Mouse (Mus musculus): ENCODE data around the gene Bpifc. TPM values are rescaled to one million over a fixed set of nuclear protein-coding genes. Genes with fewer than 3 reads are reported as not detected.

Bpifc gene
- not detected in 2 replicates for polyA plus RNA-seq (2012)

DNA sequence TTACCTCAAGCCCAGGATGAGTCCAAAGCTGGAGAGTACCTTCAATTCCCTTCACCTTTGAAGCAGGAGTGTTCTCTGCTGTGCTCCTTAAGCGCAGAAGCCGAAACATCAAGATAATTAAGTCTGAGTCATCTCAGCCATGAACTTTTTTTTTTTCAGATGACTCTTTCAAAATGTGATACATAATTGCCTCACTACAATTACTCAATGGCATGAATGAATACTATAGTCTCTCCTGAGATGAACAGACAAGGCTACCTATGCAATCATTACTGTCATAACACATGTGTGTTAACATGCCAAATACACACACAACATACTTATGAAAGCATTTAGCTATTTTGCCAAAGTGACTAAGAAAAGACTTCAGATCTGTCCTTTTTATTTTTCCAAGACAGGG is at the start of gene Bpifc:
Bpifc (minus strand) TSS at position 115 of the 400 bp plus-strand sequence.
- Histone ChIP-seq H3K36me3 (ENCODE audit: control insufficient read depth) (no peaks in the 10 kb centered on the region), H3K9me3 (ENCODE audit: control insufficient read depth, low read length) (no peaks in the 10 kb centered on the region), H3K4me1 (ENCODE audit: control insufficient read depth) (no peaks in the 10 kb centered on the region), H3K27me3 (ENCODE audit: control insufficient read depth) (peaks cover 18% of the 10 kb centered on the region), H3K4me3 (replicated peaks) (no peak within 1 kb of the TSS)
- TF ChIP-seq GATA1 (IDR thresholded peaks at IDR 0.05; ENCODE audit: low read length): no peak
- TF ChIP-seq TAL1 (IDR thresholded peaks at IDR 0.05; ENCODE audit: low read length): no peak

GRCm38 (mm10) chr10:86060267-86060666 is 48.6 kb upstream of the Bpifc start:
- no peak for TF ChIP-seq TAL1 (IDR thresholded peaks at IDR 0.05; ENCODE audit: low read length)
- TF ChIP-seq GATA1 (IDR thresholded peaks at IDR 0.05; ENCODE audit: low read length): no peak
- Histone ChIP-seq H3K9me3 (ENCODE audit: control insufficient read depth, low read length) (peaks cover 5% of the 10 kb centered on the region), H3K4me3 (replicated peaks) (no peak overlapping the region), H3K4me1 (ENCODE audit: control insufficient read depth) (no peaks in the 10 kb centered on the region), H3K36me3 (ENCODE audit: control insufficient read depth) (peaks cover 11% of the 10 kb centered on the region), H3K27me3 (ENCODE audit: control insufficient read depth) (peaks cover 6% of the 10 kb centered on the region)

- peaks cover 5% of the 10 kb centered on the region for H3K9me3 ChIP-seq (ENCODE audit: control insufficient read depth, low read length)
- H3K36me3 ChIP-seq (ENCODE audit: control insufficient read depth): peaks cover 37% of the 10 kb centered on the region
- no peak overlapping the region for H3K4me3 ChIP-seq (replicated peaks)
- peaks cover 3% of the 10 kb centered on the region; the same call in 1 of the 2 replicates for H3K27me3 ChIP-seq (ENCODE audit: control insufficient read depth)
- H3K4me1 ChIP-seq (ENCODE audit: control insufficient read depth): peaks cover 8% of the 10 kb centered on the region
- no peak for TF ChIP-seq TAL1 (IDR thresholded peaks at IDR 0.05; ENCODE audit: low read length)
- TF ChIP-seq GATA1 (IDR thresholded peaks at IDR 0.05; ENCODE audit: low read length): no peak
These were observed 46.0 kb upstream of the Bpifc start for GRCm38 (mm10) chr10:86057712-86058111.

GRCm38 (mm10) chr10:86057286-86057685 is 45.6 kb upstream of the Bpifc start:
- Histone ChIP-seq H3K27me3 (ENCODE audit: control insufficient read depth) (peaks cover 2% of the 10 kb centered on the region; the same call in 1 of the 2 replicates), H3K9me3 (ENCODE audit: control insufficient read depth, low read length) (peaks cover 5% of the 10 kb centered on the region), H3K4me3 (replicated peaks) (no peak overlapping the region), H3K4me1 (ENCODE audit: control insufficient read depth) (peaks cover 12% of the 10 kb centered on the region), H3K36me3 (ENCODE audit: control insufficient read depth) (peaks cover 41% of the 10 kb centered on the region)
- TF ChIP-seq GATA1 (IDR thresholded peaks at IDR 0.05; ENCODE audit: low read length) (no peak), TAL1 (IDR thresholded peaks at IDR 0.05; ENCODE audit: low read length) (no peak)

DNA sequence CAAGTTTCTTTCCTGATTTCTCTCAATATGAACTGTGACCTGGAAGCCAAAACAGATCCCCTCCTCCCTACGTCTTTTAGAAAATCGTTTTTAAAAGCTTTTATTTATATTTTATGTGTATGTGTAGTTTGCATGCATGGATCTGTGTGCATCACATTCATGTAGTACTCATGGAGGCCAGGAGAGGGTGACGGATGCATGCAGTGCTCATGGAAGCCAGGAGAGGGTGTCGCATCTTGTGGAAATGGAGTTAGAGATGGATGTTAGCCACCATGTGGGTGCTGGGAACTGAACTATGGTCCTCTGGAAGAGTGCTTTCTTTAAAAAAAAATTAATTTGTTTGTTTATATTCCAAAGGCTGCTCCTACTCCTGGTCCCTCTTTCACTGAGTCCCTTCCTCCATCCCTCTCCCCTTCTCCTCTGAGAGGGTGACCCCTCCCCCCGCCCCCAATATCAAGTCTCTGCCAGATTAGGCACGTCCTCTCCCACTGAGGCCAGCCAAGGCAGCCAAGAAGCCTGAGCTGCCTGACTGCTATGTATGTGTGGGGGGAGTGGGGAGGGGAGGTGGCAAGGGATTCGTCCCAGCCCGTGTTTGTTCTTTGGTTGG is 44.7 kb upstream of the Bpifc start:
- Histone ChIP-seq H3K36me3 (ENCODE audit: control insufficient read depth) (peaks cover 50% of the 10 kb centered on the region), H3K4me3 (replicated peaks) (no peak overlapping the region), H3K4me1 (ENCODE audit: control insufficient read depth) (peaks cover 12% of the 10 kb centered on the region), H3K27me3 (ENCODE audit: control insufficient read depth) (no peaks in the 10 kb centered on the region), H3K9me3 (ENCODE audit: control insufficient read depth, low read length) (peaks cover 5% of the 10 kb centered on the region)
- no peak for TF ChIP-seq TAL1 (IDR thresholded peaks at IDR 0.05; ENCODE audit: low read length)
- no peak for TF ChIP-seq GATA1 (IDR thresholded peaks at IDR 0.05; ENCODE audit: low read length)

DNA sequence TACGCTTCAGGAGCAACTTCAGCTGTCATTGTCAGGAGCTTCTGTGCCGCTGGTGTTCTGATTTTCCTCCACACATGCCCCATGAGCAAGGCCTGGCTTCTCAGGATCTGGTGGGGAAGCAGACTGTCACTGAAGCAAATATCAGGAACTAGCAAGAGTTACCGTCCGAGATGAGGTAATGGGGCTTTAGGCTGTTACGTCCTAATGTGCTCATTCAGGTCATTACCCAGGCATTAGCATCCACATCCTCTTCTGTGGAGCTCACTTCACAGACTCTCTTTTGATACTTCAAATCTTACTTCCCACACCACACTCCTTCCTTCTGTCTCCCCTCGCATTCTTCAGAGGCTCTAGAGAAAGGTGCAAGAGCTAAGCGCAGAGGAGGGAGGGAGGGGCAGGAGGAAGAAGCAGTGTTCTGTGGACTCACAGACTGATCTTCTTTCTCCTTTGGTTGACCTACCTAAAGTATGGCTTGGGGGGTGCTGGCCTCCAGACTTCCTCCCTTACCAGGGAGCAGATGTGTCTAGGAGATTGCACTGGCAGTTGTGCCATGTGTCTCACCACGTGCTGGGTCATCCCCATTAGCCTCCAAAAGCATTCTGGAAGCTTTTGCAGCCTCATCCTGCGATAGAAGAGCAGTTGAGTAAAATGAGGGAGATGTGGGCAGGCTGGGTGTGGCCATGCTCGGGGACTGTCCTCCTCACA is 41.3 kb upstream of the Bpifc start:
- TF ChIP-seq GATA1 (IDR thresholded peaks at IDR 0.05; ENCODE audit: low read length) (no peak), TAL1 (IDR thresholded peaks at IDR 0.05; ENCODE audit: low read length) (no peak)
- peaks cover 14% of the 10 kb centered on the region for H3K4me1 ChIP-seq (ENCODE audit: control insufficient read depth)
- peaks cover 84% of the 10 kb centered on the region for H3K36me3 ChIP-seq (ENCODE audit: control insufficient read depth)
- H3K27me3 ChIP-seq (ENCODE audit: control insufficient read depth): no peaks in the 10 kb centered on the region
- H3K9me3 ChIP-seq (ENCODE audit: control insufficient read depth, low read length): peaks cover 5% of the 10 kb centered on the region
- no peak overlapping the region for H3K4me3 ChIP-seq (replicated peaks)

DNA sequence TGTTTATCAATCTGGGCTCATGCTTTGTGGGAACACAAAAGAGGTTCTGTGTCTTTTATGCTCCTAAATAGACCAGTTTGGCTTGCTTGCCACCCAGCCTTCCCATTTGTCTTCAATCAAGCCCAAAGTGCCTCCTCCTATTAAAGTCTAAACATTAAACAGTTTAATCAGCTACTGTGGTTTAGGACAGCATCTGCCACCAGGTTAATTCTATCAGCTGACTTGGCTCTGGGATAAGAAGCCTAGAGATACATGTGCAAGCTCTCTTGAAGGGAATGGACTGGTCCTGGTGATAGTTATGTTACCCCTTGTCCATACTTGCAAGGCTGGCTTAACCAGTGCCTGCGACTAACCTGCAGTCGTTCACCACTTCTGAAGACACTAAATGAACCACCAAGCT is 38.8 kb upstream of the Bpifc start:
- peaks cover 14% of the 10 kb centered on the region for H3K4me1 ChIP-seq (ENCODE audit: control insufficient read depth)
- no peak overlapping the region for H3K4me3 ChIP-seq (replicated peaks)
- no peaks in the 10 kb centered on the region for H3K9me3 ChIP-seq (ENCODE audit: control insufficient read depth, low read length)
- peaks cover 100% of the 10 kb centered on the region for H3K36me3 ChIP-seq (ENCODE audit: control insufficient read depth)
- no peaks in the 10 kb centered on the region for H3K27me3 ChIP-seq (ENCODE audit: control insufficient read depth)
- TF ChIP-seq TAL1 (IDR thresholded peaks at IDR 0.05; ENCODE audit: low read length): no peak
- TF ChIP-seq GATA1 (IDR thresholded peaks at IDR 0.05; ENCODE audit: low read length): no peak

DNA sequence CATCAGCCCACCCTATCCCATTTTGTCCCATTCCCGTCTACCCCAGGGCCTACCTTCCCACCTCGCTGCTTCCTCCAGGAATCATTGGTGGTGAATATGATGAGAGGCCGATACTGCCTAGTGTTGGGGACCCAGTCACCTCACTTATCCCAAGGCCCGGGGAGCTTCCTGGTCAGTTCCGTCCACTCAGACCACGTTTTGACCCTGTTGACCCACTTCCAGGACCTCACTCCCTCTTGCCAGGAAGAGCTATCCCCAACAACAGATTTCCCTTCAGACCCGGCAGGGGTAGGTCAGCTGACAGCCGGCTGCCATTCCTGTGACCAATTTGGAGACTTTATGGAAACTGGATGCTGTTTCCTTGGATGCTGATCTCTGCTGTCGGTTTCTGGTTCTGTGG is 36.1 kb upstream of the Bpifc start:
- Histone ChIP-seq H3K4me1 (ENCODE audit: control insufficient read depth) (peaks cover 7% of the 10 kb centered on the region), H3K36me3 (ENCODE audit: control insufficient read depth) (peaks cover 100% of the 10 kb centered on the region), H3K9me3 (ENCODE audit: control insufficient read depth, low read length) (no peaks in the 10 kb centered on the region), H3K4me3 (replicated peaks) (no peak overlapping the region), H3K27me3 (ENCODE audit: control insufficient read depth) (no peaks in the 10 kb centered on the region)
- TF ChIP-seq GATA1 (IDR thresholded peaks at IDR 0.05; ENCODE audit: low read length): no peak
- TF ChIP-seq TAL1 (IDR thresholded peaks at IDR 0.05; ENCODE audit: low read length): no peak

DNA sequence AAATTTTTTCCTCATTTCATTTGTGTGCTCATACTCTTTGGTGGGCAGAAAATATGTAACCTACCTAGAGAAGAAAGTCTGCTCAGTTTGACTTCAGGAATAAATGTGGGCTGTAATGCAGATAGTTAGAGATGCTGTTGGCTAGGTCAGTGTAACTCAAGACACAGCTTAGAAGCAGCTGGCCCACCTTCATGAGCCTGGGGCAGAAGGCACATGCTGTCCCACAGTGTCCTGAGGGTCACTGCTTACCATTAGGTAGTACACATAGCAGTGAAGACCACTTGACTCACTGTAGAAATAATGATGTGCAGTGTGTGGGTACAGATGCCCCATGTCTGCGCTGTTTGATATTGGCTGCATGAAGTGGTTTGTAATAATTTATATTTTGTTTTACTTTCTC is 34.7 kb upstream of the Bpifc start:
- Histone ChIP-seq H3K9me3 (ENCODE audit: control insufficient read depth, low read length) (no peaks in the 10 kb centered on the region), H3K4me1 (ENCODE audit: control insufficient read depth) (peaks cover 2% of the 10 kb centered on the region; the same call in 1 of the 2 replicates), H3K36me3 (ENCODE audit: control insufficient read depth) (peaks cover 100% of the 10 kb centered on the region), H3K4me3 (replicated peaks) (no peak overlapping the region), H3K27me3 (ENCODE audit: control insufficient read depth) (no peaks in the 10 kb centered on the region)
- TF ChIP-seq TAL1 (IDR thresholded peaks at IDR 0.05; ENCODE audit: low read length): no peak
- TF ChIP-seq GATA1 (IDR thresholded peaks at IDR 0.05; ENCODE audit: low read length): no peak
